Mouse (Mus musculus): Measurements from ENCODE around the gene Hs6st3. TPM values are rescaled to one million over a fixed set of nuclear protein-coding genes. Genes with fewer than 3 reads are reported as not detected.

Gene Hs6st3
- polyA plus RNA-seq, 2 experiments, result 0.02 TPM; not detected in 1

GRCm38 (mm10) chr14:119834008-119834700 lies 696.0 kb downstream of the Hs6st3 start:
- DNase-seq (ENCODE audit: low read depth in 3 of 3, low spot score in 3 of 3), result no peak
- no peak overlapping the region for H3K27ac ChIP-seq
- no peak overlapping the region for H3K4me3 ChIP-seq (ENCODE audit: insufficient read depth in 1 of 2, low read depth in 2 of 2, low read length in 2 of 2)
- ATAC-seq (ENCODE audit: insufficient read depth), result no peak
- no peak overlapping the region for H3K4me2 ChIP-seq (ENCODE audit: low read depth)
- no peaks in the 10 kb centered on the region for H3K4me1 ChIP-seq (replicated peaks; ENCODE audit: control insufficient read depth in 2 of 2, insufficient read depth in 2 of 2, low read length in 1 of 2)
- TF ChIP-seq EP300 (IDR thresholded peaks at IDR 0.05; ENCODE audit: low read depth) (no peak), CTCF (IDR thresholded peaks at IDR 0.05; ENCODE audit: low read depth) (no peak)
- H3K27me3 ChIP-seq (ENCODE audit: control insufficient read depth, insufficient read depth, low read length), result no peaks in the 10 kb centered on the region
- 55% methylated on average over 8 of the region's 8 CpGs for WGBS (ENCODE audit: insufficient replicate concordance)
- no peaks in the 10 kb centered on the region for H3K36me3 ChIP-seq (replicated peaks; ENCODE audit: control insufficient read depth, insufficient read depth, low read depth)
- H3K9me3 ChIP-seq (ENCODE audit: control insufficient read depth, low read length), result no peaks in the 10 kb centered on the region
- no peak overlapping the region for H3K9ac ChIP-seq (replicated peaks)

DNA sequence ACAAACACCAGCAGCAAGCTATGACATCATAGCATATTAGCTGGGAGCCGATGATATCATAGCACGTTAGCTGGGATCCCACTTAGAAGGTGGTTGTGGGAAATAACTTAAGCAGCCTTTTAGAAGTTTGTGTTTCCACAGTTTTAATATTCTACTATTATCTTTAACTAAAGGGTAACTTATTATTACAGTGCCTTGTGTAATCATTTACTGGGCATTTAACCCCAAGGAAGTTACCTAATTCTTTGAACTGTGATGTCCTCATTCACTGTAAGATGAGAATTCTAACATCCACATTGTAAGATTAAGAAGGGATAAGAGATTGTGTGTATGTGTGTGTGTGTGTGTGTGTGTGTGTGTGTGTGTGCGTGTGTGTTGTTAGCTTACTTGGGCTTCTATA lies 697.9 kb downstream of the Hs6st3 start:
- no peak overlapping the region for H3K4me2 ChIP-seq (ENCODE audit: low read depth)
- no peak for DNase-seq (ENCODE audit: low read depth in 3 of 3, low spot score in 3 of 3)
- no peak overlapping the region for H3K27ac ChIP-seq
- WGBS (ENCODE audit: insufficient replicate concordance), result 71% methylated on average over 3 of the region's 3 CpGs
- ATAC-seq (ENCODE audit: insufficient read depth), result no peak
- H3K9ac ChIP-seq (replicated peaks), result no peak overlapping the region
- TF ChIP-seq EP300 (IDR thresholded peaks at IDR 0.05; ENCODE audit: low read depth) (no peak), CTCF (IDR thresholded peaks at IDR 0.05; ENCODE audit: low read depth) (no peak)
- H3K27me3 ChIP-seq (ENCODE audit: control insufficient read depth, insufficient read depth, low read length), result no peaks in the 10 kb centered on the region
- H3K4me1 ChIP-seq (replicated peaks; ENCODE audit: control insufficient read depth in 2 of 2, insufficient read depth in 2 of 2, low read length in 1 of 2), result no peaks in the 10 kb centered on the region
- no peak overlapping the region for H3K4me3 ChIP-seq (ENCODE audit: insufficient read depth in 1 of 2, low read depth in 2 of 2, low read length in 2 of 2)
- no peaks in the 10 kb centered on the region for H3K9me3 ChIP-seq (ENCODE audit: control insufficient read depth, low read length)
- no peaks in the 10 kb centered on the region for H3K36me3 ChIP-seq (replicated peaks; ENCODE audit: control insufficient read depth, insufficient read depth, low read depth)

DNA sequence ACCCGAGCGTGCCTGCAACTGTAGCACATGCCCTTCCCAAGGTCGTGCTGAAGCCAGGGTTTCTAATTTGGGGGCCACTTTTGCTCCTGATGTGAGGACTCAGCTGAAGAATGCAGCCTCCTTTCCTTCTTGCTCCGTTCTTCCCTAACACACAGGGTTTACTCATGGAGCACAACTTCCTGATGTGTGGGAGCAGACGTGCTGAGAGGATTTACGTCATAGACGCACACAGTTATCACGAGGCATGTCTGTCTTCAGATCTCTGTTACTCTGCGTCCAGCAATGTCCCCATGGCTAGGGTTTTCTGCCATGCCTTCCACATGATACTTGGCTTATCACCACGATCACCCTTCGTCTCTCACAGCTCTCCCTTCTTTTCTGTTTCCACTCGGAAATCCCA lies 709.4 kb downstream of the Hs6st3 start:
- 43% methylated on average over 12 of the region's 12 CpGs for WGBS (ENCODE audit: insufficient replicate concordance)
- H3K4me3 ChIP-seq (ENCODE audit: insufficient read depth in 1 of 2, low read depth in 2 of 2, low read length in 2 of 2), result no peak overlapping the region
- no peaks in the 10 kb centered on the region for H3K27me3 ChIP-seq (ENCODE audit: control insufficient read depth, insufficient read depth, low read length)
- TF ChIP-seq EP300 (IDR thresholded peaks at IDR 0.05; ENCODE audit: low read depth) (no peak), CTCF (IDR thresholded peaks at IDR 0.05; ENCODE audit: low read depth) (no peak)
- no peak overlapping the region for H3K4me2 ChIP-seq (ENCODE audit: low read depth)
- no peak overlapping the region for H3K9ac ChIP-seq (replicated peaks)
- ATAC-seq (ENCODE audit: insufficient read depth), result no peak
- no peaks in the 10 kb centered on the region for H3K4me1 ChIP-seq (replicated peaks; ENCODE audit: control insufficient read depth in 2 of 2, insufficient read depth in 2 of 2, low read length in 1 of 2)
- no peaks in the 10 kb centered on the region for H3K36me3 ChIP-seq (replicated peaks; ENCODE audit: control insufficient read depth, insufficient read depth, low read depth)
- H3K9me3 ChIP-seq (ENCODE audit: control insufficient read depth, low read length), result no peaks in the 10 kb centered on the region
- DNase-seq (ENCODE audit: low read depth in 3 of 3, low spot score in 3 of 3), result no peak
- H3K27ac ChIP-seq, result no peak overlapping the region

- H3K4me3 ChIP-seq (ENCODE audit: insufficient read depth in 1 of 2, low read depth in 2 of 2, low read length in 2 of 2), result no peak overlapping the region
Observed at GRCm38 (mm10) chr14:119848759-119849298, 710.7 kb downstream of the Hs6st3 start.

DNA sequence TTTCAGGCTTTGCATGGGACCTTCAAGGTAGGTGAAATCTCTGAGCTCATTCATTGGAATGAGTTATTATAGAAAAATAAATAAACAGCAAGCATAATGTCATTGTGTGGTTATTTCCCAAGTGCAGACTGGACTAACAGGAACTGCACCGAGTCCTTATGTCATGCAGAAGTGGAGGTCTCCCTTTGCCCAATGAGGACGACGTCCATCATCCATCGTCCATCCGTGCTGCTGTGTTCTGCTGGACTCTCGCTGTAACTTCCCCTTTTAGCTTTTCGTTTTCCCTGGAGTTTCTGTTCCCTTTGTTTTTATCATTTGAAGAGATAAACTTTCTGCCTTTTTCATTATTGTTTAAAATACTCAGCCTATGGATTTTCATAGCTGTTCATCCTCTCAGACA lies 711.2 kb downstream of the Hs6st3 start:
- 13% methylated on average over 7 of the region's 7 CpGs for WGBS (ENCODE audit: insufficient replicate concordance)
- Histone ChIP-seq H3K4me2 (ENCODE audit: low read depth) (no peak overlapping the region), H3K36me3 (replicated peaks; ENCODE audit: control insufficient read depth, insufficient read depth, low read depth) (no peaks in the 10 kb centered on the region), H3K27me3 (ENCODE audit: control insufficient read depth, insufficient read depth, low read length) (no peaks in the 10 kb centered on the region), H3K9me3 (ENCODE audit: control insufficient read depth, low read length) (no peaks in the 10 kb centered on the region), H3K9ac (replicated peaks) (no peak overlapping the region), H3K27ac (no peak overlapping the region), H3K4me1 (replicated peaks; ENCODE audit: control insufficient read depth in 2 of 2, insufficient read depth in 2 of 2, low read length in 1 of 2) (no peaks in the 10 kb centered on the region), H3K4me3 (ENCODE audit: insufficient read depth in 1 of 2, low read depth in 2 of 2, low read length in 2 of 2) (no peak overlapping the region)
- TF ChIP-seq EP300 (IDR thresholded peaks at IDR 0.05; ENCODE audit: low read depth) (no peak), CTCF (IDR thresholded peaks at IDR 0.05; ENCODE audit: low read depth) (no peak)
- ATAC-seq (ENCODE audit: insufficient read depth) (no peak), DNase-seq (ENCODE audit: low read depth in 3 of 3, low spot score in 3 of 3) (no peak)

More at GRCm38 (mm10) chr14:119848759-119849298, 710.7 kb downstream of the Hs6st3 start:
- Histone ChIP-seq H3K36me3 (replicated peaks; ENCODE audit: control insufficient read depth, insufficient read depth, low read depth) (no peaks in the 10 kb centered on the region), H3K4me2 (ENCODE audit: low read depth) (no peak overlapping the region), H3K9ac (replicated peaks) (no peak overlapping the region), H3K27ac (no peak overlapping the region), H3K27me3 (ENCODE audit: control insufficient read depth, insufficient read depth, low read length) (no peaks in the 10 kb centered on the region), H3K4me1 (replicated peaks; ENCODE audit: control insufficient read depth in 2 of 2, insufficient read depth in 2 of 2, low read length in 1 of 2) (no peaks in the 10 kb centered on the region), H3K9me3 (ENCODE audit: control insufficient read depth, low read length) (no peaks in the 10 kb centered on the region)
- ATAC-seq (ENCODE audit: insufficient read depth) (no peak), DNase-seq (ENCODE audit: low read depth in 3 of 3, low spot score in 3 of 3) (no peak)
- 26% methylated on average over 4 of the region's 4 CpGs for WGBS (ENCODE audit: insufficient replicate concordance)
- TF ChIP-seq EP300 (IDR thresholded peaks at IDR 0.05; ENCODE audit: low read depth) (no peak), CTCF (IDR thresholded peaks at IDR 0.05; ENCODE audit: low read depth) (no peak)

Data from liver, embryonic 14.5 days (tissue).